Mouse (Mus musculus) lung, postnatal 25 days (tissue): Measurements from ENCODE around the gene Sema5a.

Source experiments
- DNase-seq: peaks from one replicate; pipeline ENCODE4 v3.0.0; 2022; ENCODE audit warnings: low spot score

The Sema5a gene

GRCm38 (mm10) chr15:32442745-32443144, 198.1 kb downstream of the Sema5a start:
- no peak for DNase-seq

DNA sequence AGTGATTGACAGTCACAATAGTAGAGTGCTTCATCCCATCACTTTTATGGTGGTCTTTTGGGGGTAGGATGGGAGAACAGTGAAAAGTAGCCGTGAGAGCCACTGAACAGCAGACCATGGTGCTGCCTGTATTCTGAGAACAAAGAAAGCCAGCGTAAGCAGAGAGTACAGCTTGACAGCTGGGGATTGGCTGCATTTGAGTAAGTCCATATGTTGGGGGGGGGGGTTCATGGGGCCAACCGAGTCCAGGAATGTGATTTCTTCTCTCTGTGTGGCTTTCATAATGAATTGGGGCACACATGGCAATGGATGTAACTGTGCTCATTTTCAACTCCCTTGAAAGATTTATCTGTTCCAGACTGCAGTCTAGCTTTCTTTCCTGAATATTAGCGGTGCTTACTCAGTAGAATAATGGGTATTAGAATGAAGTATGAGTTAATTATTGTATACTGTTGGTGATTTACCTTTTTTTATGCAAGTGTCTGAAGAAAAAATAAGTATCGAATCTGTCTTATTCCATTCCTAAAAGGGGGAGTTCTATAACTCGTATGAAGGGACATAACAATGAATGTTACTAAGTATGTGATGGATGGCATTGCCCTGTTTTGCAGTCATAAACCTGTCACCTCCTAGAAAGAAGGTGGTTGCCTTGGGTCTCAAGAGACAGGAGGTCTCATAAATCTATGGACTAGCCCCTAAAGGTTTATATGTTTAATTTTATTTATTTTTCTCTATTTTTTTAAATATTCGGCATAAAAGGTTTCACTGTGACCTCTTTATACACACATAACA, 203.1 kb downstream of the Sema5a start:
- DNase-seq, result no peak

DNA sequence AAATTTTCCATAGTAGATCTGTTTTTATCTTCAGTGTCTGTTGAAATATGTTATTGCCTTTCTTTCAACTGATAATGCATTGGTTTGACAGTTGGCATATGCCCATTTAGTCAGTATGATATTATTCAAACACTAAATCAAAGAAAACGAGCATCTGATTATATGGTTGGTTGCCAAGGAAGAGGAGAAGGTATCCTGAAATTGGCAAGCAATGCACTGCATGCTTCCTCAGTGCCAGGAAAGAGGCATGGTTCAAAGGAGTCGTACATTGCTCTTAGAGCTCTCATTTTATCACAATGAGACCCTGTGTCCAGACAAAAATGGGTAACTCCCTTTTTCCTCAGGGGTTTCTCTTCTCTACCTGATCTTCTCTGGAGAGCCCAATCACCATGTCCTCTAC, 214.4 kb downstream of the Sema5a start:
- no peak for DNase-seq

DNA sequence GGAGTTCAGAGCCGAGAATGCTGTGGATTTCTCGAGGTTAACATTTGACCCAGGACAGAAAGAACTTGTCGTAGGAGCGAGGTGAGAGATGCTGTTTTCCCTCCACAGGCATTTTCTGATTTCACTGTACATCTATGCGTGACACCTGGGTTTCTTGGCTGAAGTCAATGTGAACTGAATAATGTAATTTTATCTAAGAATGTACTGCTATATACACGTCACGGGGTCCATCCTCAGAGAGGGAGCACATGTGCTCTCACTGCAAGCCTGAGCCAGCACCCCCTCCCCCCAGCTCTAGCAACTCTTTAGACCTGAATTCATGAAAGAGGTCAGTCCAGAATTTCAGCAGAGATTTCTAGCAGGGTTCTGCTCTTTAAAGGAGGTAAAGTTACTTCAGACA, 215.6 kb downstream of the Sema5a start:
- DNase-seq, result no peak

DNA sequence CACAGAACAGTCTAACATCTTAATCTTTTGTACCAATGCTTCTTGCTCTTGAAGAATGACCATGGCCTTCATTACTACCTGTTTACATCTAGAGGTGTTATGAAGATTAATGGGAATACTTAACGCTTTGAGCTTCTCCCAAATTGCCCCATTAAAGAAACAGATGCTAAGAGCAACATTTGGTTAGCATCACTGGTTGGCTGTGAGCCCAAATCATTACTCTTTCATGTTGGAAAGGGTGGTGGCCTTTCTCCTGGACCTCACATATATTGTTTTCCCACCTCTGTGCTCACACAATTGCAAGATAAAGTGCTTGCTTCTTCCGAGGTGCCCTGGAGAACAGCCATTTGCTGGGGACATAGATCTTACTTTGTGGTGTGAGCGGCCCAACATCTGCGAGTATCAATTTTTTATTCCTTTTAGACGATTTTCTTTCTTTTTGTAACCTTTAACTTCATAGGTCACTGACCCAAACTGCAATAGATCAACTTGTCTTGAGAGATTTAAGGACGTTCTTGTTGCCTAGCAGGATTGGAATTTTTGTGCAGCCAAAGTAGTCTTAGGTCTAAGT, 227.0 kb downstream of the Sema5a start:
- no peak for DNase-seq

- DNase-seq, result no peak
These were observed 236.1 kb downstream of the Sema5a start for GRCm38 (mm10) chr15:32480747-32481146.

- no peak for DNase-seq
These were observed 240.7 kb downstream of the Sema5a start for GRCm38 (mm10) chr15:32485064-32485964.

DNA sequence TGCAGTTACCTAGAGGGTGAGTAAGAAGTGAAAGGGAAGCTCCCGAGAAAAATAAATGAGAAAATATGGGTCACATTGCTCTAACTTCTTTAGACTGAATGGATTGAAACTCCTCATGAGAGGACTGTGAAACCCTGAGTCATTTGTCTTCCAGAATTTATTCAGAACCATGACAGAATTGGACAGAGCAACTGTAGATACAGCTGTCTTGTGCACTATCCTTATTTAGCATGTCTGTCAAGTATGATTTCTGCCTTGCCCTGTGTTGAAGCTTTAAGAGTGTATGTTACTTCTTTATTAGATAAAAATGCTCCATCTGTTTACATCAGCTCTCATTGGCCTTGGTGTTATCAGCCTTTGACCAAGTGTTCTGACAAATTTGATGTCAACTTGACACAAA, 243.4 kb downstream of the Sema5a start:
- DNase-seq, result no peak

DNA sequence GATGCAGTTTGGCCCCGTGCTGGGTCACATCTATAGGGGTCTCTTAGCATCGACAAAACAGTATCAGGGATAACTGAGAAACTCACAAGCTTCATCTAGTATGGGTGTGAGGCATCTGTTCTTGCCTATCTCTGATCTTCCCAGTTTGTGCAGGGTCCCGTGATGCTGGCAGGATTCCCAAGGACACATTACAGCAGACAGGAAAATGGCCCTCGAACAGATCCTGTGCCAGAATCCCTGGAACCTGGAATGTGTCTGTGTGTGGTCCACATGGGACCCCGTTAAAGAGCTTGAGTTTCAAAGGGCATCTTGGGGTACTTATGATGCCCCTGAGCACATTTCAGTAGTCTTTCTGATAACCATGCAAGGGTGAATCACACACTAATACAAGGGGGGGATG, 249.6 kb downstream of the Sema5a start:
- no peak for DNase-seq

DNA sequence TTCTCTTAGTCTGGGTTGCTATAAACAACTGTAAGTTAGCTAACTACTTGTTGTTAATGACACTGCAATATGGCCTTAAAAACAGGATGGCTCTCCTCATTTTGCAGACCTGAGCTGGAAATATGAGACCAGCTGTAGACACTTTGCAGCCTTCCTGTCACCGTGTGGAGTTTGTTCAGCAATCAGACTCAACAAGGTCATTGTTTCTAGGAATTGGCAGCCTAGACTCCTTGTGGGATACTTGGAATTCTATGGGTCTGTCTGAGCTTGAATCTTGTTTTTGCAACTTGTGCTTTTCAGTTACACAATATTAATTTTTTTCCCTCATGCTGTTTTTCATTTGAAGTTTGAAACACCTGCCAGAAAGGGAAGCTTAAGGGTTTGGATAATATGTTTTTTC, 250.3 kb downstream of the Sema5a start:
- no peak for DNase-seq

DNA sequence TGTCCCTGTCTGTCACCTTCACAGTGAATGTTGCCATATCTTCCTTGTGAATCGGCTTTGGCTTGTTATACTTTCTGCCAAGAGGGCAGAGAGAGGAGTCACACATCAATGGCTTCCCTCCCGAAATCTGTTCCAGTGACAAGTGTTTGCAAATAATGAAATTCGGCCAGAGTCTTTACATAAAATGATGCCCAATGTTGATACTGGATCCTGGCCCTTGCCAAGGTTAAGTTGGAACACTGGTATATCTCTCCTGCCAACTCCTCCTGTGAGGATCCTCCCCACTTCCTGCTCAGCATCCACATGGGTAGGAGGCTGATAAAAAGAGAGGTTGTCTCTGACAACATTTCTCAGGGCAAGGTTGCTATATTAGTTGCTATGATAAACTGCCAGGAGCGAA, 252.3 kb downstream of the Sema5a start:
- no peak for DNase-seq

DNA sequence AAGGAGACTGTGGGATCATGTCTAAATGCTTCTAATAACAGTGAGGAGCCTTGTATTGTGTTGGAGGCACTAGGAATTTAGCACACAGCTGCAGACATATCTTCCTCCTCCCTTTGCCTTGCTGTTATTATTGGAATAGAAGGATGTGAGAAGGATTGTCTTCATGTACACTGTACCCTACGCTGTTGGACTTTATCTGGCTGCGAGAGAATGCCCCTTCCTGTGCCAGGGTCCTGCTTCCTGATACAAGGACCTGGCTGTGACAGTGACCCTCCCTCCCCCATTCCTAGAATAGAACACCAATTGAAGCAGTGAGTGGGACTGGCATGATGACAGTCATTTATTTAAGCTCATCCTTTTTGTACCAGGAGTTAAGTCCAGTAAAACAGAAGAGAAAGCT, 261.3 kb downstream of the Sema5a start:
- no peak for DNase-seq

DNA sequence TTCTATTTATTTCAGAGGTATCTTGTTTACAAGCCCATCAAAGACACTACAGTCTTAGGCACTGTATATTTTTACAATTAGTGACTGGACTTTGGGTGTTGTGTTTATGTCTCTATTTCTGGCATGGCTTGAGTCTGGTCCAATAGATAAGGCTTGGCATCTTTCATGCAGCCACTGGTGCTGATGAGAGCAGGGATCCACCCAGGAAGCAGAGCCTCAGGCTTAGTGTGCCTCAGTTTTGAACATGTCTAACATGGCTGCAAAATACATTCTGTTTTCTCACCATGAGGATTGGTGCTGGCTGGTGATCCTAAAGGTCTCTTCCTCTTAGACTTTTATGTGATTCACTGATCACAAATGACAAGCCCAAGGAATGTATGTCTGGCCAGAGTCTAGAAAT, 263.7 kb downstream of the Sema5a start:
- no peak for DNase-seq

GRCm38 (mm10) chr15:32514877-32515276, 270.3 kb downstream of the Sema5a start:
- DNase-seq, result no peak

DNA sequence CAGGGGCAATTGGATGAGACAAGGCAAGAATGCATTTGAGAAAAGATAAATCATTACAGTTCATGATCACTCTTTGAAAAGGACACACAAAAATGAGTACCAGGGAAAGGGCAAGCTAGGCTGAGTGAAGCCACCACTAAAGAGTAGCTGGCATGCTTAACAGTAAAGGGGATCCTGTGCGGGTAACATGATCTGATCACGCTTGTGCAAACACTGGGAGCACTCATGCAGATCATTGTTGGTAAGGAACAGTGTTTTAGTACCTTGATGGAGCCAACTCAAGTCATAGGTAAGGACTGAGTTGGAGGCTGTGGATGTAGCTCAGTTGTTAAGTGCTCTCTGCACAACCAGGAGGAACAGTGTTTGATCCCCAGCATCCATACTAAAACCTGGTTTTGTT, 273.3 kb downstream of the Sema5a start:
- no peak for DNase-seq

GRCm38 (mm10) chr15:32532539-32532938, 287.9 kb downstream of the Sema5a start:
- DNase-seq, result no peak

DNA sequence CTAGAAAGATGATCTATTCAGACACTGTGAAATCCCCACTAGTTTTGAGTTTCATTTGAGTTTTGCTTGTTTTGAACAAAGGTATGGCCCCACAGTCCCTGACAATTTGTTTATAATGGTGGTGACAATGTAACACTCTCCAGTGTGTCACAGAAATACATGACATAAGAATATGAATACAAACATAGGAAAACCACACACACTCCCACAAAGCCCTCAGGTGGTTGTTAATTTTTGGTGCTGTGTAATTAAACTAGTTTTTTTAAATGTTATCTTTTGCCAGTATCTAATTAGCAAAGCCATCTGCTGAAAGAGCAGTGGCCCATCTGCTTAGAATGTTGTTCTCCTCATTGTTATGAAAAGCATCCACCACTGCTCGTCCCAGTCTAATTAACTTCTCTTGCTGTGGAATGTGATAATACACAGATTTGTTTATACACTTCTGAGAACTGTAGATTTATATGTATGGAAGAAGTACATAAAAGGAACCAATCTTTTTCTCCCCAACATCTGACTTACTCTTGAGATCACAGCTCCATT, 289.0 kb downstream of the Sema5a start:
- no peak for DNase-seq

GRCm38 (mm10) chr15:32536755-32537503, 292.3 kb downstream of the Sema5a start:
- peak; percentile 35 for DNase-seq

GRCm38 (mm10) chr15:32537504-32537792, 292.8 kb downstream of the Sema5a start:
- DNase-seq, result no peak

DNA sequence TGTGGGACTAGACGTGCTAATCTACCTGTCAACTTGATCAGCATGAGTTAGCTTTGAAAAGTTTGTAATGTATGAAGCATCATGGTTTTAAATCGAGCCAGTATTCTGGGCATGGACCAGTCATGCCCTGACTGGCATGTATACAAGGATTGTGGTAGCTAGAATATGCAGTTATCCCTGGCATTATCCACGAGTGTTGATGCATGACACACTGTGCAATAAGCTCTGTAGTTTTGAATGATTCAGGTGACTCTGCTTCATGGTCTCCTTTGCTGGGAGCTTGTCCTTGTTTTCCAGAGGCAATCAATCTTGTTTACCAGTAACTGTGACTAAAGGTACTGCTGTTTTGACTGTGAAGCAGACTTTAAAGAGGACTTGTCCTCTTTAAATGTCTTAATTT, 293.5 kb downstream of the Sema5a start:
- DNase-seq, result no peak

- no peak for DNase-seq
These were observed 298.1 kb downstream of the Sema5a start for GRCm38 (mm10) chr15:32542746-32543145.

DNA sequence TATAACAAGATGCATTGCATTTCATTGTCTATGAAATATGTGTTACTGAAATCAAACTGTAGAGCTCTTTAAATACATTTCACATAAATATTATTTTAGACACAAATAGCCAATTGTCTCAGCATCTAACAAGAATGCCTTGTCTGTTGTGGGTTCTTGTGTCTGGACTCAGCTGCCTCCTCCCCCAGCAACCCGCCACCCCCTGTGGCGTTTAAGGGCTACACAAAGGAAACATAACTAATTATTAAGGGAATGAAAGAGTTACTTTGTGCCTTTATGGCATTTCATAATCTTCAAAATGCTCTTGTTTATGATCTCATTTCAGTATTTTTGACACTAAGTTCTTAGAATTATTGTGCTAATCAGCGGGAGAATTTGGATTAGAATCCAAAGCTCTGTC, 298.6 kb downstream of the Sema5a start:
- no peak for DNase-seq
